7 mouse cellular contexts compared by ENCODE assay signal in genomic region chr10:128094340-128094968, GRCm38 (mm10). TPM values are rescaled to one million over a fixed set of nuclear protein-coding genes. Genes with fewer than 3 reads are reported as not detected.
DNase-seq lines count a peak whose midpoint lies in the region; ATAC-seq lines count a peak whose summit lies in the region.

No protein-coding gene starts in this region.

- WGBS in hindbrain, embryonic 16.5 days, result 9% methylated on average over 19 of the region's 19 CpGs
- WGBS in limb, embryonic 10.5 days, result 10% methylated on average over 19 of the region's 19 CpGs
- WGBS in midbrain, embryonic 11.5 days, result 12% methylated on average over 19 of the region's 19 CpGs

- no peaks in the 10 kb centered on the region for H3K9me3 ChIP-seq in hindbrain, embryonic 16.5 days (ENCODE audit: control insufficient read depth, low read length)
- H3K9me3 ChIP-seq in limb, embryonic 10.5 days (replicated peaks), result no peaks in the 10 kb centered on the region
- H3K9me3 ChIP-seq in midbrain, embryonic 11.5 days (ENCODE audit: control insufficient read depth, low read length), result no peaks in the 10 kb centered on the region

- H3K27ac ChIP-seq in hindbrain, embryonic 16.5 days (ENCODE audit: low read depth, low read length), result no peak overlapping the region
- H3K27ac ChIP-seq in limb, embryonic 10.5 days, result peak overlapping the region; percentile 42; the same call in 1 of the 2 replicates
- no peak overlapping the region for H3K27ac ChIP-seq in midbrain, embryonic 11.5 days (ENCODE audit: low read depth, low read length)

- H3K4me1 ChIP-seq in hindbrain, embryonic 16.5 days (ENCODE audit: control insufficient read depth, insufficient read depth, low read depth, low read length), result peaks cover 40% of the 10 kb centered on the region
- H3K4me1 ChIP-seq in limb, embryonic 10.5 days, result peaks cover 69% of the 10 kb centered on the region
- H3K4me1 ChIP-seq in midbrain, embryonic 11.5 days (ENCODE audit: control insufficient read depth, insufficient read depth, low read length), result peaks cover 31% of the 10 kb centered on the region

- H3K4me3 ChIP-seq in hindbrain, embryonic 16.5 days (ENCODE audit: low read length), result peak overlapping the region; percentile 26
- peak overlapping the region; percentile 86 for H3K4me3 ChIP-seq in limb, embryonic 10.5 days
- H3K4me3 ChIP-seq in midbrain, embryonic 11.5 days (ENCODE audit: low read depth, low read length), result peak overlapping the region; percentile 18; the same call in 1 of the 2 replicates

- no peaks in the 10 kb centered on the region for H3K27me3 ChIP-seq in hindbrain, embryonic 16.5 days (replicated peaks; ENCODE audit: control insufficient read depth, insufficient read depth, low read length)
- H3K27me3 ChIP-seq in limb, embryonic 10.5 days (ENCODE audit: low read depth, poor library complexity, severe bottlenecking), result no peaks in the 10 kb centered on the region
- H3K27me3 ChIP-seq in midbrain, embryonic 11.5 days (ENCODE audit: control insufficient read depth, insufficient read depth, low read length), result no peaks in the 10 kb centered on the region

- peak overlapping the region; percentile 92 for H3K4me2 ChIP-seq in hindbrain, embryonic 16.5 days (ENCODE audit: low read length)
- H3K4me2 ChIP-seq in midbrain, embryonic 11.5 days, result peak overlapping the region; percentile 85

- peak overlapping the region; percentile 45; the same call in 1 of the 2 replicates for H3K9ac ChIP-seq in hindbrain, embryonic 16.5 days (ENCODE audit: low read depth, low read length)
- peak overlapping the region; percentile 28; the same call in 1 of the 2 replicates for H3K9ac ChIP-seq in midbrain, embryonic 11.5 days (ENCODE audit: low read length)

- peaks cover 12% of the 10 kb centered on the region for H3K36me3 ChIP-seq in hindbrain, embryonic 16.5 days (ENCODE audit: control insufficient read depth, insufficient read depth, low read length)
- peaks cover 19% of the 10 kb centered on the region for H3K36me3 ChIP-seq in limb, embryonic 10.5 days
- H3K36me3 ChIP-seq in midbrain, embryonic 11.5 days (ENCODE audit: control insufficient read depth, insufficient read depth, low read length), result peaks cover 3% of the 10 kb centered on the region

- peak; percentile 72 to 78 for DNase-seq in cerebellum, postnatal 14 days
- peak; percentile 81 for DNase-seq in gastrocnemius, adult 18-20 months (ENCODE audit: low spot score)
- DNase-seq in limb, embryonic 10.5 days (ENCODE audit: low spot score), result peak; percentile 84
- peak; percentile 92 for DNase-seq in midbrain, embryonic 11.5 days (ENCODE audit: low spot score, missing footprints)
- DNase-seq in spleen, adult 18-20 months, result peak; percentile 88 to 91

- ATAC-seq in activated CD4-positive, CD25-positive, alpha-beta regulatory T cell, adult 4 months, result peak; percentile 60
- peak; percentile 40 for ATAC-seq in hindbrain, embryonic 16.5 days
- peak; percentile 53 for ATAC-seq in midbrain, embryonic 11.5 days (ENCODE audit: low FRiP score)

RNA-seq across cellular contexts. Expression of gene Baz2a, which starts 3.1 kb away (rescaled TPM):
- polyA plus RNA-seq in activated CD4-positive, CD25-positive, alpha-beta regulatory T cell, adult 4 months (2017; shearing (Covaris generic)), result 10 to 100 TPM; 44.1 to 53.3 TPM
- total RNA-seq in gastrocnemius, adult 18-20 months (2021), result 10 to 100 TPM; 12.4 to 13.9 TPM
- 6.9 and 7.3 TPM in 2 replicates for polyA plus RNA-seq in hindbrain, embryonic 16.5 days (2015; fragmentation: Nextera tagmentation; extraction: Ambion mirVana)
- polyA plus RNA-seq in limb, embryonic 10.5 days (2016; fragmentation: Nextera tagmentation; extraction: Ambion mirVana), result 12.3 and 14.4 TPM in 2 replicates
- 20.2 and 21.0 TPM in 2 replicates for polyA plus RNA-seq in midbrain, embryonic 11.5 days (2014; fragmentation: Nextera tagmentation; extraction: Ambion mirVana)

RNA-seq across cellular contexts. Expression of gene Atp5b, which starts 11.4 kb away (rescaled TPM):
- polyA plus RNA-seq in activated CD4-positive, CD25-positive, alpha-beta regulatory T cell, adult 4 months (2017; shearing (Covaris generic)), result 100 to 1,000 TPM; 413 to 469 TPM
- 1,000 to 10,000 TPM; 3,383 to 3,450 TPM for total RNA-seq in gastrocnemius, adult 18-20 months (2021)
- 2,423 and 2,704 TPM in 2 replicates for polyA plus RNA-seq in hindbrain, embryonic 16.5 days (2015; fragmentation: Nextera tagmentation; extraction: Ambion mirVana)
- 2,336 and 2,543 TPM in 2 replicates for polyA plus RNA-seq in limb, embryonic 10.5 days (2016; fragmentation: Nextera tagmentation; extraction: Ambion mirVana)
- 2,316 and 2,383 TPM in 2 replicates for polyA plus RNA-seq in midbrain, embryonic 11.5 days (2014; fragmentation: Nextera tagmentation; extraction: Ambion mirVana)

RNA-seq across cellular contexts. Expression of gene Ptges3, which starts 35.7 kb away (rescaled TPM):
- polyA plus RNA-seq in activated CD4-positive, CD25-positive, alpha-beta regulatory T cell, adult 4 months (2017; shearing (Covaris generic)), result 100 to 1,000 TPM; 194 to 285 TPM
- total RNA-seq in gastrocnemius, adult 18-20 months (2021), result 10 to 100 TPM; 72.1 to 87.9 TPM
- polyA plus RNA-seq in hindbrain, embryonic 16.5 days (2015; fragmentation: Nextera tagmentation; extraction: Ambion mirVana), result 359 and 361 TPM in 2 replicates
- polyA plus RNA-seq in limb, embryonic 10.5 days (2016; fragmentation: Nextera tagmentation; extraction: Ambion mirVana), result 668 and 708 TPM in 2 replicates
- 686 and 692 TPM in 2 replicates for polyA plus RNA-seq in midbrain, embryonic 11.5 days (2014; fragmentation: Nextera tagmentation; extraction: Ambion mirVana)

RNA-seq across cellular contexts. Expression of gene Naca, which starts 59.1 kb away (rescaled TPM):
- 1,000 to 10,000 TPM; 1,124 to 1,330 TPM for polyA plus RNA-seq in activated CD4-positive, CD25-positive, alpha-beta regulatory T cell, adult 4 months (2017; shearing (Covaris generic))
- 100 to 1,000 TPM; 382 to 392 TPM for total RNA-seq in gastrocnemius, adult 18-20 months (2021)
- 426 and 444 TPM in 2 replicates for polyA plus RNA-seq in hindbrain, embryonic 16.5 days (2015; fragmentation: Nextera tagmentation; extraction: Ambion mirVana)
- 898 and 1,037 TPM in 2 replicates for polyA plus RNA-seq in limb, embryonic 10.5 days (2016; fragmentation: Nextera tagmentation; extraction: Ambion mirVana)
- polyA plus RNA-seq in midbrain, embryonic 11.5 days (2014; fragmentation: Nextera tagmentation; extraction: Ambion mirVana), result 915 and 936 TPM in 2 replicates

Comparison
In these comparisons a context has a peak if more than half of its experiments do, and no peak if none do; other contexts are left out.
1. H3K4me3 ChIP-seq: peak in every context shown above with its lines; median percentile 86 in limb, embryonic 10.5 days; 26 in hindbrain, embryonic 16.5 days; 18 in midbrain, embryonic 11.5 days.